Comparison of ENCODE assay signal across 21 mouse cellular contexts in genomic region chr2:51108631-51109030, GRCm38 (mm10). TPM values are rescaled to one million over a fixed set of nuclear protein-coding genes. Genes with fewer than 3 reads are reported as not detected.
A peak's percentile ranks its signal among the peaks of the same experiment; 100 is the strongest.
DNase-seq lines count a peak whose midpoint lies in the region; ATAC-seq and TF ChIP-seq lines count a peak whose summit lies in the region.
"Had no signal": no experiment of that assay in that cellular context is flagged by ENCODE, and none has a peak within 500 bp of the region (broad histone marks: within the 10 kb centered on the region; RNA-seq: fewer than 3 reads in every experiment).

No protein-coding gene starts in this region.

- no peak overlapping the region for H3K27ac ChIP-seq in midbrain, embryonic 14.5 days (replicated peaks; ENCODE audit: low read depth, low read length)
- H3K27ac ChIP-seq in midbrain, embryonic 11.5 days (ENCODE audit: low read depth, low read length): no peak overlapping the region
- no peak overlapping the region for H3K27ac ChIP-seq in layer of hippocampus, adult 2 months
- H3K27ac ChIP-seq: embryonic facial prominence, embryonic 12.5 days; forebrain, embryonic 15.5 days; hindbrain, embryonic 12.5 days had no signal

- DNase-seq in midbrain, embryonic 14.5 days: peak; percentile 38
- DNase-seq in midbrain, embryonic 11.5 days (ENCODE audit: low spot score, missing footprints): no peak
- DNase-seq in brain, adult 2 months (ENCODE audit: low read depth, low spot score): peak; percentile 10
- no peak for DNase-seq in spleen, postnatal 4 days (ENCODE audit: low spot score in 2 of 2)
- DNase-seq in ovary, postnatal 10 days (ENCODE audit: low spot score): no peak
- DNase-seq in layer of hippocampus, adult 2 months (ENCODE audit: low spot score in 2 of 2): no peak
- DNase-seq: adrenal gland, adult 2 months; adrenal gland, postnatal 25 days; cerebellum, adult 11 months; cerebellum, adult 9-10 months had no signal

- no peak for TF ChIP-seq CTCF in layer of hippocampus, adult 2 months (conservative IDR thresholded peaks at IDR 0.05)

- H3K27me3 ChIP-seq in midbrain, embryonic 14.5 days (ENCODE audit: control insufficient read depth, insufficient read depth, low read length): no peaks in the 10 kb centered on the region
- no peaks in the 10 kb centered on the region for H3K27me3 ChIP-seq in midbrain, embryonic 11.5 days (ENCODE audit: control insufficient read depth, insufficient read depth, low read length)
- H3K27me3 ChIP-seq: embryonic facial prominence, embryonic 12.5 days; forebrain, embryonic 15.5 days; heart, embryonic 12.5 days; hindbrain, embryonic 12.5 days; Patski had no signal

- no peaks in the 10 kb centered on the region for H3K4me1 ChIP-seq in midbrain, embryonic 14.5 days (ENCODE audit: control insufficient read depth, insufficient read depth, low read length)
- H3K4me1 ChIP-seq in midbrain, embryonic 11.5 days (ENCODE audit: control insufficient read depth, insufficient read depth, low read length): no peaks in the 10 kb centered on the region
- H3K4me1 ChIP-seq: embryonic facial prominence, embryonic 12.5 days; forebrain, embryonic 15.5 days; heart, embryonic 12.5 days; hindbrain, embryonic 12.5 days had no signal

- no peak for ATAC-seq in midbrain, embryonic 14.5 days (ENCODE audit: low FRiP score, low TSS enrichment)
- ATAC-seq in midbrain, embryonic 11.5 days (ENCODE audit: low FRiP score): no peak
- ATAC-seq in hematopoietic stem cell, adult 5-6 weeks (replicated peaks in 1 of 2; ENCODE audit: insufficient read depth in 1 of 2, low FRiP score in 2 of 2, low TSS enrichment in 1 of 2, low read depth in 1 of 2, poor library complexity in 2 of 2, severe bottlenecking in 2 of 2): peak; percentile 66 to 69
- ATAC-seq: activated CD4-positive, CD25-positive, alpha-beta regulatory T cell, adult 4 months; forebrain, embryonic 15.5 days; hindbrain, embryonic 16.5 days; inflammation-experienced regulatory T-cells, adult 6 months; intestine, postnatal 0 days; Patski had no signal

- no peak overlapping the region for H3K4me3 ChIP-seq in midbrain, embryonic 14.5 days (replicated peaks; ENCODE audit: low read depth, low read length)
- no peak overlapping the region for H3K4me3 ChIP-seq in midbrain, embryonic 11.5 days (ENCODE audit: low read depth, low read length)
- H3K4me3 ChIP-seq in layer of hippocampus, adult 2 months: no peak overlapping the region
- H3K4me3 ChIP-seq: embryonic facial prominence, embryonic 12.5 days; forebrain, embryonic 15.5 days; heart, embryonic 12.5 days; hindbrain, embryonic 12.5 days had no signal

- WGBS in midbrain, embryonic 14.5 days: 65% methylated on average over 5 of the region's 5 CpGs
- whole genome bisulfite sequencing in midbrain, embryonic 11.5 days: 77% methylated on average over 5 of the region's 5 CpGs

- H3K9me3 ChIP-seq in midbrain, embryonic 14.5 days (ENCODE audit: control insufficient read depth, low read length): no peaks in the 10 kb centered on the region
- H3K9me3 ChIP-seq in midbrain, embryonic 11.5 days (ENCODE audit: control insufficient read depth, low read length): no peaks in the 10 kb centered on the region
- H3K9me3 ChIP-seq: embryonic facial prominence, embryonic 12.5 days; forebrain, embryonic 15.5 days; heart, embryonic 12.5 days; hindbrain, embryonic 12.5 days had no signal

- H3K36me3 ChIP-seq in midbrain, embryonic 14.5 days (ENCODE audit: control insufficient read depth, insufficient read depth, low read length): no peaks in the 10 kb centered on the region
- H3K36me3 ChIP-seq in midbrain, embryonic 11.5 days (ENCODE audit: control insufficient read depth, insufficient read depth, low read length): no peaks in the 10 kb centered on the region
- H3K36me3 ChIP-seq: embryonic facial prominence, embryonic 12.5 days; forebrain, embryonic 15.5 days; G1E; heart, embryonic 12.5 days; hindbrain, embryonic 12.5 days had no signal

- H3K9ac ChIP-seq in midbrain, embryonic 14.5 days (replicated peaks; ENCODE audit: low read length): no peak overlapping the region
- H3K9ac ChIP-seq in midbrain, embryonic 11.5 days (ENCODE audit: low read length): no peak overlapping the region
- H3K9ac ChIP-seq: embryonic facial prominence, embryonic 12.5 days; forebrain, embryonic 15.5 days; heart, embryonic 12.5 days; hindbrain, embryonic 12.5 days had no signal

- H3K4me2 ChIP-seq in midbrain, embryonic 14.5 days (ENCODE audit: low read length): no peak overlapping the region
- no peak overlapping the region for H3K4me2 ChIP-seq in midbrain, embryonic 11.5 days
- H3K4me2 ChIP-seq: embryonic facial prominence, embryonic 12.5 days; forebrain, embryonic 15.5 days; heart, embryonic 12.5 days; hindbrain, embryonic 12.5 days had no signal

RNA-seq across cellular contexts. Expression of gene Rnd3, which starts 40.3 kb away (rescaled TPM):
- 210 and 322 TPM in 2 replicates for polyA plus RNA-seq in midbrain, embryonic 14.5 days (2014; fragmentation: Nextera tagmentation; extraction: Ambion mirVana)
- 338 and 393 TPM in 2 replicates for polyA plus RNA-seq in midbrain, embryonic 11.5 days (2014; fragmentation: Nextera tagmentation; extraction: Ambion mirVana)
- 3.5 and 4.1 TPM in 2 replicates for total RNA-seq in hematopoietic stem cell, adult 5-6 weeks (2017)
- 10 to 100 TPM; 13.2 to 14.1 TPM for total RNA-seq in layer of hippocampus, adult 2 months (2021)
- polyA plus RNA-seq: G1E had no signal

Comparison
In these comparisons a context has a peak if more than half of its experiments do, and no peak if none do; other contexts are left out.
1. DNase-seq: peak in midbrain, embryonic 14.5 days (single experiment) and brain, adult 2 months (single experiment); none in midbrain, embryonic 11.5 days (single experiment), spleen, postnatal 4 days (0 of 2), ovary, postnatal 10 days (single experiment) and layer of hippocampus, adult 2 months (0 of 2).
2. ATAC-seq: peak in hematopoietic stem cell, adult 5-6 weeks (2 of 2); none in midbrain, embryonic 14.5 days (single experiment) and midbrain, embryonic 11.5 days (single experiment).